Mouse (Mus musculus) erythroblast, embryonic 14.5 days (primary cell): ENCODE data around the gene Msrb2.

ENCODE experiments used
- GATA1 ChIP-seq: IDR thresholded peaks from 2 replicates; pipeline ENCODE4 v1.6.1; 2012; ENCODE audit warnings: low read length, inconsistent platforms, mixed read lengths
- TAL1 ChIP-seq: IDR thresholded peaks from 3 replicates; pipeline ENCODE4 v1.6.1; 2012; ENCODE audit warnings: low read length, inconsistent platforms, mixed read lengths

- TF ChIP-seq GATA1 (no peak), TAL1 (no peak)
Measured at GRCm38 (mm10) chr2:19429031-19429430, 57.8 kb downstream of the Msrb2 start.
